Mouse (Mus musculus) lung, postnatal 36 days (tissue): ENCODE results near the gene Hrnr.

ENCODE experiments used
- DNase-seq: peaks from one replicate; pipeline ENCODE4 v3.0.0; 2022; ENCODE audit warnings: mixed read lengths

Hrnr gene

GRCm38 (mm10) chr3:93319449-93319848, at the start of gene Hrnr:
Gene Hrnr, plus strand, starts transcription at chr3:93319749.
- DNase-seq: no peak

- DNase-seq: no peak
Observed at GRCm38 (mm10) chr3:93273223-93273622, 46.3 kb upstream of the Hrnr start, which contains the start of gene Flg. Gene Flg, plus strand, starts transcription at chr3:93273523.

- no peak for DNase-seq
Observed at GRCm38 (mm10) chr3:93297542-93297941, 22.0 kb upstream of the Hrnr start.

- DNase-seq: no peak
Observed at GRCm38 (mm10) chr3:93299832-93300231, 19.7 kb upstream of the Hrnr start.

- DNase-seq: no peak
Observed at GRCm38 (mm10) chr3:93301896-93302295, 17.7 kb upstream of the Hrnr start.

GRCm38 (mm10) chr3:93306142-93306541, 13.4 kb upstream of the Hrnr start:
- DNase-seq: peak; percentile 9

GRCm38 (mm10) chr3:93311371-93311770, 8.2 kb upstream of the Hrnr start:
- no peak for DNase-seq

- DNase-seq: no peak
Observed at GRCm38 (mm10) chr3:93314388-93314787, 5.2 kb upstream of the Hrnr start.

GRCm38 (mm10) chr3:93337749-93338148, 18.2 kb downstream of the Hrnr start:
- DNase-seq: no peak

- DNase-seq: no peak
Observed at GRCm38 (mm10) chr3:93340021-93340420, 20.5 kb downstream of the Hrnr start.

GRCm38 (mm10) chr3:93346896-93347295, 27.3 kb downstream of the Hrnr start:
- no peak for DNase-seq

- peak; percentile 59 for DNase-seq
Observed at GRCm38 (mm10) chr3:93360045-93360444, 40.5 kb downstream of the Hrnr start.

- peak; percentile 56 for DNase-seq
Observed at GRCm38 (mm10) chr3:93361933-93362574, 42.5 kb downstream of the Hrnr start.

GRCm38 (mm10) chr3:93366966-93367575, 47.5 kb downstream of the Hrnr start:
- DNase-seq: peak; percentile 77

- no peak for DNase-seq
Observed at GRCm38 (mm10) chr3:93368171-93368570, 48.6 kb downstream of the Hrnr start.

- no peak for DNase-seq
Observed at GRCm38 (mm10) chr3:93373416-93373815, 53.9 kb downstream of the Hrnr start.

GRCm38 (mm10) chr3:93375196-93375595, 55.6 kb downstream of the Hrnr start:
- DNase-seq: no peak

GRCm38 (mm10) chr3:93375601-93376000, 56.1 kb downstream of the Hrnr start:
- no peak for DNase-seq

GRCm38 (mm10) chr3:93378146-93378545, 58.6 kb downstream of the Hrnr start:
- no peak for DNase-seq
